Mouse (Mus musculus) spleen, postnatal 14 days (tissue): Measurements from ENCODE around the gene Mettl13.

Experiments
- DNase-seq, 2 experiments: peaks; one replicate each; pipeline ENCODE4 v3.0.0; 2021 to 2022; ENCODE audit warnings: low spot score in 2 of 2

The Mettl13 gene

DNA sequence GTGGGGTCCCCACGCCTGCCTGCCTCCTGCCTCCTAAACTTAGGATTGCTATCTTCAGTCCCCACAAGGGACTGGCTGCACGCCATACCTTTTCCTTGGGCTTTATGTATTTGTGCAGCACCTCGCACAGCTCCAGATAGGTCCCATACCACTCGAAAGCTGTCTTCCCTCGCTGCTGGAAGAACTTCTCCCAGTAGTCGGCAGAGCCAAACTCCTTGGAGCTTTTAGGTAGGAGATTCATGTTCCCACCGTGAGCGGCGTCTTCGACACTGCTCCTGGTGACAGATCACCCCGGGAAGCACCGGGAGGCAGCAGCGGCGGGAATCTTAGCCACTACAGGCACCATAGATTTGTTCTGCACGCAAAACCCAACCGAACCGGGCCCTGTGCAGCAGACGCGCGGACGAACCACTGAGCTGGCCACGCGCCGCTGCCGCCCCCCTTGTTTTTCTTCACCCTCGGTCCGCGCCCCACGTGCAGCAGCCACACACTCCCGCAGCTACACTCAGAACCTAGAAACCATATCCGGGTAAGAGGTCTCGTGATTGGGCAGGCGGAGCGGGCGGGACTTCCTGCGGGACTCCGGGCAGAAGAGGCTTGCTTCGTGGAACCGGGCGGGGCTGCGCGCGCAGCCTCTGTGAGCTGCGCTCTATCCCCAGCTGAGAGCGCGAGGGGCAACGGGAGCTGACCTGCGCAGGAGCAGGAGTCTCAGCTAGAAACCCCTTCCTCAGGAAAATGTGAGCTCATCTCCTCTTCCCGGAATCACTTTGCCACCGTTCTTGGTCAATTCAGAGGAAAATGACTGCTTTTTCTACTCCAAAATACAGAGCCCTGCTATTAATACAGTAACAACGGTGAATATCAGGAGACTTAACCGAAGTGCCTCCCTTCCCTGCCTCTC, at the start of gene Mettl13:
TSS of gene Mettl13 (minus strand) at position 536 of the 901 bp plus-strand sequence.
- peak; percentile 67 to 77 for DNase-seq

DNA sequence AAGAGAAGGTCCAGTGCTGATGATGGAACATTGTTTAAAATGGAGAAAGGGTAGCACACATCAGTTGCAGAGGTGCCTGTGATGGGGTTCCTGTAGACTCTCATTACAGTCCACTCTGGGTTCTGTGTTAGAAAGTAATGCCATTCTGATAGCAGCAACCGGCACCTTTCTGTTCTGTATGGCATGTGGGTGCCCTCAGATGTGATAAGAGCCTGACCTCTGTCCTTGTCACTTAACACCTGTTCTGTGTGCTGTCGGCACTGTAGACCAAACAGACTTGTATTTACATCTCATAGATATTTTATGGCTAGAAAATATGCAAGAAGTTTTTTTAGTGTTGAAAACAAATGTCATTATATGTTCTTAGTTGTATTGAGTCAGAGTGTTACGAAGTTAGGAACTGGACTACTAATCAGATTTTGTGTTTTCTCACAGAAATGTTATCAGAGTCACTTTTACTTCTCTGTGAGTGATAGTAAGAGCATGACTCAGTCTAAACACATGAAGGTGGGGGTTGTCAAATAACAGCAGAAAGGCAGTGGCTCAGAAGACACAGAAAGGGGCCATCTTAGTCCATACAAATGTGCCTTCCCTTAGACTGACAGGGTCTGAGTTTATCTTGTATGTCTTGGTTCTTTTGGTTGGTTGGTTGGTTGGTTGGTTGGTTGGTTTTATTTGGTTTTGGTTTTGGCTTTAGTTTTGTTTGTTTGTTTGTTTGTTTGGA, 49.2 kb upstream of the Mettl13 start:
- no peak for DNase-seq

DNA sequence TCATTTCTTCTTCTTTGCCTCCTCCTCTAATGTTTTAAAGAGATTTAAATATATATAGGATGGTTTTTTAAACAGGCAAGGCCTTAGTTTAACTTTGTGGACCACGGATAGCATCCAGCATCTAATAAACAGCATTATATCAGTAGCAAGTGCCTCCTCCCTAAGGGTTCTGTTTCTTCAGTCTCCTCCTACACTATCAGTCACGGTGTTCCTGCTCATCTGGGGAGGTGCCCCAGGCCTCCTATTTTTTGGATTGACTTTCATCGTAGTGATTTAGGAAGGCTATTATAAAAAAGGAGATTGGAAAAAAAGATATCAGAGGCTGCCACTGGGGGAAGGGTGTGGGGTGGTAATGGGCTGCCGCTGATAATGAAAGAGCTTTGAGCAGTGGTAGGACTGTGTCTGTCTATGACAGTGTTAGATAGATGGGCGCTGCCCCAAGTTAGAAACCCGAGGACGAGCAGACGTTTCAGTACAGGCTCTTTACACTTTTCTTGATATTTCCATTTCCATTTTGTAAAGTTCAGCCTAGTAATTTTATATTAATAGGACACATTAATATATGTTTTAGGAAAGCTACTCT, 42.2 kb upstream of the Mettl13 start:
- DNase-seq, result no peak

DNA sequence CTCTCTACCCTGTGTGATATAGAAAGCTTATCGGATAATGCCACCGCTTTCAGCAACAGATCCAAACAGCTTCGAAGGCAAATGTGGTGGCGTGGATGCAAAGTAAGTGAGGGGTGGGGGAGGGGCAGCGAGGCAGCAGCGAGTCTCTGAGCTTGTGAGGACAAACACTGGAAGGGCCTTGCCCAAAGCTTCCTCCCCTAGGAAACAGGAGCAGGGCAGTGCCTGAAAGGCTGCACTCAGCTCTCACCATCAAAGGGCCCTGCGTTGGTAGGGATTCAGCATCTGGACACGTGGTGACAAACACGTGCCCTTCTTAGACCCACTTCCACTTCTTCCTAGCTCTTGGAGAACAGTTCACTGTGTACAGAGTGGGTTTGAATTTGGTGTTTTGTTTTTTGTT, 41.1 kb upstream of the Mettl13 start:
- DNase-seq, result no peak

- DNase-seq, result no peak
Measured at GRCm38 (mm10) chr1:162588606-162589005, 40.3 kb upstream of the Mettl13 start.

DNA sequence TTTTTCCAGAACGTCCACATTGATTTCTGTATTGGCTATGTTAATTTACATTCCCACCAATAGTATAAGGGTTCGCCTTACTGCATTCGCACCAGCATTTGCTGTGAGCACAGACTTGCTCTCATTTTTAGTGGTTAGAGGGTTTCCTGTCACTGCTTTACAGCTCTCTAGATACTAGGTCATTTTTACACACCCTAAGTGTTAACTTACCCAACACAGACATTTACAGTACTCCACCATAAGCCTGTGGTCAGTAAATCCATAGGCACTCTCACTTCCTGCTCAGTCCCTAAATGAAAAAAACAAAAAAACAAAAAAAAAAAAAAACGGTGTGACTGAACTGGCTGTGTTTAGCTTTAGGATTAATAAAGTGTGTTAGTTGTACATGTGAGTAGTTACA, 37.9 kb upstream of the Mettl13 start:
- DNase-seq, result no peak

- no peak for DNase-seq
Measured at GRCm38 (mm10) chr1:162582884-162583283, 34.5 kb upstream of the Mettl13 start.

GRCm38 (mm10) chr1:162575098-162575497, 26.7 kb upstream of the Mettl13 start:
- DNase-seq, result no peak

DNA sequence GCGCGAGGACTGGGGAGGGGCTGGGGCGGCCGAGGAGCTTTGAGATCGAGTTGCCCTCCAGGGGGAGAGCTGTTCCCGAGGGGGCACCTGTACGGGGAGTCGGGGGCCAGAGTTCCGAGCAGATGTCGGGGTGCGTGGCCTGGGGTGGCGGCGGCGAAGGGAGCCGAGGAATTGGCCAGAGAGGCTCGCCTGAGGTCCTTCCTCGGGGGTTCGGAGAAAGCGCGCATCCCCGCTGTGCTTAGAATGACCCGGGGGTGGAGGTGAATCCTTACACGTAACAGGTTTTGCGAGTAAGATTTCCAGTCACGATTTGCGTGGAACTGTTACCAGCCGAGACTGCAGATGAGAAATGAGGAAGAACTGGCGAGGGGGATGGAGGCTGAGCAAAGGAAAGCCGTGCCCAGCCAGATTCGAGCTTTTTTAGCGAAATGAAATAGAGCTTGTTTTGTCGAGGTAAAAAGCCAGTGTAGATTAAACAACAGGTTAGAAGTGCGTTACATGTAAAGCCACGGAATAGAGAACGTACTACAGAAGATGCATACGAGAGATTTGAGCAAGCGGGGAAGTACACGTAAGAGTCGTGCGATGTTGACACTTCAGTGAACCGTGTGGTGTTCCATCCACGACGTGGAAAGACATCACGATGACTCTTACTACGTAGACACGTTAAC, 22.7 kb upstream of the Mettl13 start:
- DNase-seq, result peak in 1 of 2 experiments; percentile 10

DNA sequence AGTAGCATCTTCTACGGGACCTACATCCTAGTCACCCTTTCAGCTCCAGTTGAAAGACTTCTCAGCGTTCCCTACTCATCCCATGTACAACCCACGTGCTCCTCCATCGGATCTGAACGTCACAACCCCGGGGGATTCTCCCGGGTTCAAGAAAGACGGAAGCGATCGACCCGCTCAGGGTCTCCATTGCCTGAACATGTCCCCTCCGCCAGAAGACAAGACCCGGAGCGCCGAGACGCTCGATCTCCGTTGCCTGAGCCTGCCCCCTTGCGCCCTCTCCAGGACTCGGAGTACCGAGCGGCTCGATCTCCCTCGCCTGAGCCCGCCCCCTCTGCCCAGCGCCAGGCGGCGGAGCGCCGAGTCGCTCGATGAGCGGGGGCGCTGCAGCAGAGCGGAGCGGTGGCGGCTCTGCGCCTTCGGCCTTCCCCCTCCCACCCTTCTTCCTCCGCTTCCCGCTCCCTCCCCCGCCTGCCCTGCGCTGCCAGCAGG, 22.0 kb upstream of the Mettl13 start, which contains the start of gene Vamp4:
TSS of gene Vamp4 (plus strand) at position 256 of the 489 bp plus-strand sequence.
- DNase-seq, result peak; percentile 83 to 89

GRCm38 (mm10) chr1:162567351-162567750, 19.0 kb upstream of the Mettl13 start:
- DNase-seq, result no peak

DNA sequence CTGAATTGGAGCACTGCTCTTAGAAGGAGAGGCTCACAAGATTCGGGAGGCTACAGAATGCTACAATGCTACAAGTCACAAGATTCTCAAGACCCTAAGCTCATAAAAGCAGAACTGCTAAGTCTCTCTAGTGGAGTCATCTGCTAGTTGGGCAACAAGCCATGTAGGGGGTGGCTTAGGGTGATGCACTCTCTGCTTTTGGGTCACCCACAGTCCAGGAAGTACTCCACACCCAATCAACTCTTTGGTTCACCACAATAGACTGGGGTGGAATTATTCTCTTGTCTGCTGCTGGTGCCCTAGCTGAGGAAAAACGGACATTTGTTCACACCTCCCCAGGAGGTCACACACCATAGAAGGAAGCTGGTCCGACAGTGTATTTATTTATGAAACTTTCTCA, 16.6 kb upstream of the Mettl13 start:
- no peak for DNase-seq

DNA sequence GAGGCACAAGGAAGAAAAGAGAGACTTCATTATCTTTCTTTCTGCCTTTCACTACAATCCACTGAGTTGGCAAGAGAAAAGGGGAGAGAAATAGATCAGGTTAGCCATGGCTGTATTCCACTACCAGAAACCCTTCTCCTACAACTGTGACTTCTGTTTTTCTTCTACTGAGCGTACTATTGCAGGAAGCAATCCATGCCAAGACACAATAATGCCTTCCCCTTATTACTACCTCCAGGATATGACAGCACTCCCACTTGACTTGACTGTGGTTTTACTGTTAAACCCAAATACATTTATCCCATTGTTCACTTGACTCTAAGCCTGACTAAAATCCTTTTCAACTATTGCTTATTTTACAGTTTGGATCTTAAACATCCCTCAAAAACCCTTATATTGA, 14.9 kb upstream of the Mettl13 start:
- no peak for DNase-seq

GRCm38 (mm10) chr1:162554193-162554592, 5.8 kb upstream of the Mettl13 start:
- no peak for DNase-seq

GRCm38 (mm10) chr1:162552956-162553355, 4.6 kb upstream of the Mettl13 start:
- no peak for DNase-seq

- DNase-seq, result no peak
Measured at GRCm38 (mm10) chr1:162549615-162550283, 1.4 kb upstream of the Mettl13 start.

DNA sequence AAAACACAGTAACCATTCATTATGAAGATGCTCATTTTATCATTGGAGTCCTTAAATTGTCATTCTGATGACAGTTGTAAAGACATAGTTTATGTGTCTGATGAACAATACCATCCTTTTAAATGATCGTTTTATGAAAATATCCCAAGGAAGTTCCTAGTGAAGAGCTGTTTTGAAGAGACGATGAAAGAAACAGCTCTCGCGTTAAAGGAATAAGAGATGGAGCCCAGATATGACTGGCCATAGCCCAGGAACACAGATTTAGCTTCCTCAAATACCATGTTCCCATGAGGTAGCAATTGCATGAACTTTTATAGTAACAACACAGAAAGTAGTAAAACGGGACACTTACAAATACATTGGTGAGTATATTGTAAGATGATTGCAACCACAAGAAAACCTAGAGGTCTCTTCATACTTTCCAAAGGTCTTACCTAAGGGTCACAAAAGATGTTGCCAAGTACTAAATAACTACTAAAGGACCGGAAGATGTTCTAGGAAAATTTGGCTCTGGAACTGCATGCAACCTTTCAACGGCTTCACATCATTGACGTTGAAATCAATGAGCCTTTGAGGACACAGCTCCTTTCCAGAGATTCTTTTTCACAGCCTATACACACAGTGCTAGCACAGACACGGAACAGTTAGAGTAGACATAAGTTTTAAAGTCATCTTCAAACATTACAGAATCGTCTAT, 714 bp upstream of the Mettl13 start:
- DNase-seq, result no peak

- DNase-seq, result no peak
Measured at GRCm38 (mm10) chr1:162547607-162548006, 744 bp downstream of the Mettl13 start.

DNA sequence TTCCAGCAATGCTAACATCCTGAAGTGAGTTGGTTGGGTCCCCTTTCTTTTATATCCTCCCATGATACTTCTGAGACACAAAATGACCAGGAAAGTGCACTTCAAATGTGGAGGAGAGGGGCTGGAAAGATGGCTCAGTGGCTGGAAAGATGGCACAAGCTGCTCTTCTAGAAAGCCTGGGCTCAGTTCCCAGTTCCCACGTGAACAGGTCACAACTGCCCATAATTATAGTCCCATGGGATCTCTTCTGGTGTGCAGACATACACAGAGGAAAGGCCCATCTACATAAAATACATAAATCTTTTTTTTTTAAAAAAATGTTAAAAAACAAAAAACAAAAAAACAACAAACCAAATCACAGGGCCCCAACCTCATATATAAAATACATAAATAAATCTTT, 5.1 kb downstream of the Mettl13 start:
- no peak for DNase-seq

DNA sequence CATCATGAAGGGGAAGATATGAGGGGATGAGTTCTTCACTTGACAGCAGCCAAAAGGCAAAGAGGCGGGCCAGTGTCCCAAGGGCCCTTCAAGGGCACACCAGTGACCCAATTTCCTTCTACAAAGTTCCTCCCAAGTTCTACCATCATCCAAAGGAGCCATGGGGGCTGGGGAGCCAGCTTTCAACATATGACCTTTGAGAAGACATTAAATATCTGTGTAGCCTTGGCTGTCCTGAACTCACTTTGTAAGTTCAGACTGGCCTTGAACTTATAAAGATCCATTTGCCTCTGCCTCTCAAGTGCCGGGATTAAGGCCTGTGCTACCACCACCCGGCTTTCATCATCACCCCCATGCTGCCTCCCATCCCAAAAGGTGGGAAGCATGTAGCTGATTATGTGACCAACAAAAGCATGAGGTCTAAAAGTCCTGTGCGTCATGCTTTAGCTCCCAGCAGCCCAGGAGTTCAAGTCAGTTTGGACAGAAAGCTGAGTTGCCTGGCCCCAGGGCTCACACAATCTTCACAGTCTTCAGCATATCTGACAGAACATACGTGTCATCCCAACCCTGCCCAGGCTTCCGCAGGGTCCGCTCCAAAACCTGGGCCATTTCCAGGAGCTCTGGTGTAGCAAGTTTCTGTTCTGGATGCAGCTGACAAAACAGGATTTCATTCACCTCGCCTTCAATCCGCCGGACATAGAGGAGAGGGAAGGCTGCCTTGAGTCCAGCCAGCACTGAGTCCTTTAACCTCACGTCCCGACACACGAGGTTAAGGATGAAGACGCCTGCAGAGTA, 14.4 kb downstream of the Mettl13 start:
- DNase-seq, result no peak
